Mouse (Mus musculus) hindbrain, embryonic 15.5 days (tissue): ENCODE measurements around the gene Rftn1. TPM values are rescaled to one million over a fixed set of nuclear protein-coding genes. Genes with fewer than 3 reads are reported as not detected.
A peak's percentile ranks its signal among the peaks of the same experiment; 100 is the strongest.

ENCODE experiments used
- ATAC-seq: fragments of 200-750 bp; cut with Nextera tagmentation; 2 replicates; pipeline ENCODE4 v1.8.0; 2017; ENCODE audit warnings: low read depth, moderate number of reproducible peaks, moderate TSS enrichment; ENCODE audit not compliant: low FRiP score
- H3K27ac ChIP-seq: fragments of 300-500 bp; sonication (generic); replicated peaks from 2 replicates; pipeline ENCODE4 v1.5.1; 2015; ENCODE audit warnings: mild to moderate bottlenecking, inconsistent platforms
- H3K27me3 ChIP-seq: fragments of 300-500 bp; sonication (generic); 2 replicates; pipeline ENCODE4 v1.6.1; 2015; ENCODE audit warnings: control low read depth, inconsistent platforms
- H3K36me3 ChIP-seq: fragments of 300-500 bp; sonication (generic); 2 replicates; pipeline ENCODE4 v1.6.1; 2015; ENCODE audit warnings: control low read depth, inconsistent platforms
- H3K4me1 ChIP-seq: fragments of 300-500 bp; sonication (generic); replicated peaks from 2 replicates; pipeline ENCODE4 v1.6.1; 2015; ENCODE audit warnings: control low read depth, inconsistent platforms
- H3K4me2 ChIP-seq: fragments of 300-500 bp; sonication (generic); 2 replicates; pipeline ENCODE4 v1.6.1; 2015; ENCODE audit warnings: moderate library complexity, mild to moderate bottlenecking, inconsistent platforms
- H3K4me3 ChIP-seq: fragments of 300-500 bp; sonication (generic); 2 replicates; pipeline ENCODE4 v1.5.1; 2015; ENCODE audit warnings: mild to moderate bottlenecking, inconsistent platforms
- H3K9ac ChIP-seq: fragments of 300-500 bp; sonication (generic); 2 replicates; pipeline ENCODE4 v1.6.1; 2015; ENCODE audit warnings: inconsistent platforms
- H3K9me3 ChIP-seq: fragments of 300-500 bp; sonication (generic); 2 replicates; pipeline ENCODE4 v1.6.1; 2016; ENCODE audit warnings: control low read depth, inconsistent platforms
- WGBS: fragments of 180-500 bp; shearing (Covaris S2); methylation state at CpG from one replicate; pipeline ENCODE4 v1.1.7; 2015; 5-methylcytosine and 5-hydroxymethylcytosine counted together
- polyA plus RNA-seq: library from polyadenylated mRNA; unstranded; fragments of >200 nt; fragmentation: Nextera tagmentation; extraction: Ambion mirVana; gene quantifications from 2 replicates; pipeline ENCODE4 v1.2.1, GENCODE M21; 2015

Rftn1 gene
- polyA plus RNA-seq, 1 experiment from 2014 or later = 21.2 TPM

- peaks cover 10% of the 10 kb centered on the region for H3K4me1 ChIP-seq
- H3K4me2 ChIP-seq = no peak overlapping the region
- ATAC-seq = no peak
- no peaks in the 10 kb centered on the region for H3K9me3 ChIP-seq
- no peaks in the 10 kb centered on the region for H3K36me3 ChIP-seq
- no peak overlapping the region for H3K9ac ChIP-seq
- H3K27ac ChIP-seq = no peak overlapping the region
- H3K4me3 ChIP-seq = no peak overlapping the region
- WGBS = 89% methylated on average over 15 of the region's 15 CpGs
- no peaks in the 10 kb centered on the region for H3K27me3 ChIP-seq
Measured at GRCm38 (mm10) chr17:50157190-50158150, 33.0 kb downstream of the Rftn1 start.

- no peaks in the 10 kb centered on the region for H3K9me3 ChIP-seq
- no peaks in the 10 kb centered on the region for H3K36me3 ChIP-seq
- H3K27ac ChIP-seq = no peak overlapping the region
- no peak overlapping the region for H3K4me3 ChIP-seq
- WGBS = 92% methylated on average over 5 of the region's 5 CpGs
- H3K27me3 ChIP-seq = no peaks in the 10 kb centered on the region
- no peak overlapping the region for H3K9ac ChIP-seq
- peaks cover 22% of the 10 kb centered on the region for H3K4me1 ChIP-seq
- no peak overlapping the region for H3K4me2 ChIP-seq
- ATAC-seq = no peak
Measured at GRCm38 (mm10) chr17:50152085-50152484, 38.4 kb downstream of the Rftn1 start.

GRCm38 (mm10) chr17:50151208-50151723 lies 39.2 kb downstream of the Rftn1 start:
- Histone ChIP-seq H3K27ac (peak overlapping the region; percentile 78), H3K36me3 (no peaks in the 10 kb centered on the region), H3K4me3 (no peak overlapping the region), H3K4me2 (no peak overlapping the region), H3K4me1 (peaks cover 22% of the 10 kb centered on the region), H3K9ac (no peak overlapping the region), H3K27me3 (no peaks in the 10 kb centered on the region), H3K9me3 (no peaks in the 10 kb centered on the region)
- WGBS = 75% methylated on average over 7 of the region's 7 CpGs
- ATAC-seq = no peak

- peak overlapping the region; percentile 20 for H3K4me2 ChIP-seq
- no peak overlapping the region for H3K9ac ChIP-seq
- H3K27me3 ChIP-seq = no peaks in the 10 kb centered on the region
- peaks cover 22% of the 10 kb centered on the region for H3K4me1 ChIP-seq
- H3K4me3 ChIP-seq = no peak overlapping the region
- H3K27ac ChIP-seq = peak overlapping the region; percentile 78
- WGBS = 33% methylated on average over 16 of the region's 16 CpGs
- ATAC-seq = peak; percentile 76; the same call in 1 of the 2 replicates
- no peaks in the 10 kb centered on the region for H3K9me3 ChIP-seq
- H3K36me3 ChIP-seq = no peaks in the 10 kb centered on the region
Measured at GRCm38 (mm10) chr17:50150416-50151207, 39.9 kb downstream of the Rftn1 start.

GRCm38 (mm10) chr17:50149690-50150210 lies 40.7 kb downstream of the Rftn1 start:
- no peaks in the 10 kb centered on the region for H3K27me3 ChIP-seq
- H3K4me2 ChIP-seq = peak overlapping the region; percentile 20
- peaks cover 22% of the 10 kb centered on the region for H3K4me1 ChIP-seq
- H3K27ac ChIP-seq = peak overlapping the region; percentile 78
- 0 out of 2 replicates have a peak, but pooled peaks have one; percentile 9 for ATAC-seq
- no peak overlapping the region for H3K4me3 ChIP-seq
- H3K9ac ChIP-seq = no peak overlapping the region
- no peaks in the 10 kb centered on the region for H3K9me3 ChIP-seq
- WGBS = 48% methylated on average over 14 of the region's 14 CpGs
- H3K36me3 ChIP-seq = no peaks in the 10 kb centered on the region

GRCm38 (mm10) chr17:50147831-50148587 lies 42.5 kb downstream of the Rftn1 start:
- Histone ChIP-seq H3K27me3 (no peaks in the 10 kb centered on the region), H3K4me2 (no peak overlapping the region), H3K9ac (no peak overlapping the region), H3K27ac (no peak overlapping the region), H3K4me3 (no peak overlapping the region), H3K9me3 (no peaks in the 10 kb centered on the region), H3K4me1 (peaks cover 22% of the 10 kb centered on the region), H3K36me3 (no peaks in the 10 kb centered on the region)
- 92% methylated on average over 12 of the region's 12 CpGs for WGBS
- ATAC-seq = no peak

- no peak overlapping the region for H3K27ac ChIP-seq
- 92% methylated on average over 10 of the region's 10 CpGs for WGBS
- H3K4me2 ChIP-seq = no peak overlapping the region
- H3K9me3 ChIP-seq = no peaks in the 10 kb centered on the region
- no peaks in the 10 kb centered on the region for H3K36me3 ChIP-seq
- no peak overlapping the region for H3K9ac ChIP-seq
- H3K4me3 ChIP-seq = no peak overlapping the region
- H3K4me1 ChIP-seq = no peaks in the 10 kb centered on the region
- no peaks in the 10 kb centered on the region for H3K27me3 ChIP-seq
- ATAC-seq = no peak
Measured at GRCm38 (mm10) chr17:50143354-50143753, 47.1 kb downstream of the Rftn1 start.

- Histone ChIP-seq H3K4me3 (no peak overlapping the region), H3K9ac (no peak overlapping the region), H3K27ac (no peak overlapping the region), H3K4me2 (no peak overlapping the region), H3K4me1 (no peaks in the 10 kb centered on the region), H3K27me3 (no peaks in the 10 kb centered on the region), H3K36me3 (no peaks in the 10 kb centered on the region), H3K9me3 (no peaks in the 10 kb centered on the region)
- WGBS = 85% methylated on average over 8 of the region's 8 CpGs
- ATAC-seq = no peak
Measured at GRCm38 (mm10) chr17:50142553-50142952, 47.9 kb downstream of the Rftn1 start.

- Histone ChIP-seq H3K27ac (no peak overlapping the region), H3K9me3 (no peaks in the 10 kb centered on the region), H3K4me1 (no peaks in the 10 kb centered on the region), H3K4me2 (no peak overlapping the region), H3K9ac (no peak overlapping the region), H3K4me3 (no peak overlapping the region), H3K27me3 (no peaks in the 10 kb centered on the region), H3K36me3 (no peaks in the 10 kb centered on the region)
- ATAC-seq = no peak
- WGBS = 93% methylated on average over 7 of the region's 7 CpGs
Measured at GRCm38 (mm10) chr17:50142151-50142550, 48.3 kb downstream of the Rftn1 start.

GRCm38 (mm10) chr17:50136060-50136459 lies 54.4 kb downstream of the Rftn1 start:
- H3K4me1 ChIP-seq = no peaks in the 10 kb centered on the region
- WGBS = 71% methylated on average over 9 of the region's 9 CpGs
- H3K36me3 ChIP-seq = no peaks in the 10 kb centered on the region
- no peaks in the 10 kb centered on the region for H3K9me3 ChIP-seq
- ATAC-seq = no peak
- no peak overlapping the region for H3K4me3 ChIP-seq
- no peak overlapping the region for H3K4me2 ChIP-seq
- no peak overlapping the region for H3K9ac ChIP-seq
- H3K27me3 ChIP-seq = no peaks in the 10 kb centered on the region
- H3K27ac ChIP-seq = no peak overlapping the region

GRCm38 (mm10) chr17:50135466-50135865 lies 55.0 kb downstream of the Rftn1 start:
- Histone ChIP-seq H3K4me1 (no peaks in the 10 kb centered on the region), H3K9me3 (no peaks in the 10 kb centered on the region), H3K27ac (no peak overlapping the region), H3K4me3 (no peak overlapping the region), H3K27me3 (no peaks in the 10 kb centered on the region), H3K36me3 (no peaks in the 10 kb centered on the region), H3K4me2 (no peak overlapping the region), H3K9ac (no peak overlapping the region)
- ATAC-seq = no peak
- 73% methylated on average over 10 of the region's 10 CpGs for WGBS
